Comparison of ENCODE assay signal across 8 mouse cellular contexts in the genomic region with DNA sequence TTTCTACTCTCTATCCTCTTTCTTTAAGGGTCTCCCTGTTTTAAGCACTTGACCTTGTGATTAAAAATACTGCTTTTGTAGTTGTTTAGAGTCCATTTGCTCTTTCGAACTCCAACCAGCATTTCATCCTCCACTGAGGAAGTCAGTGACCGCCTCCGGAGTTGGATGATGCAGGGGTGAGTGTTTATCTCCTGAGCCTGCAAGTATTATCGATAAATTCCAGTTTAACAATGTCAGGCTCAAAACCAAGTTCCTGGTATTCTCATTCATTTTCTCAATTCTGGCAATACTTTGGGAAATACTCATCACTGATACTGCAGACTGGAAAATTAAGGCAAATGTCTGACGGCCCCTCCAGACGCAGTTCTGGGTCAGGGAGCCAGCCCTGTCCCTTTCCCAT. TPM values are rescaled to one million over a fixed set of nuclear protein-coding genes. Genes with fewer than 3 reads are reported as not detected.
DNase-seq lines count a peak whose midpoint lies in the region; ATAC-seq lines count a peak whose summit lies in the region.

No protein-coding gene starts in this region.

- H3K9ac ChIP-seq in lung, embryonic 15.5 days = peak overlapping the region; percentile 84
- H3K9ac ChIP-seq in neural tube, embryonic 14.5 days (replicated peaks; ENCODE audit: low read depth, low read length) = peak overlapping the region; percentile 67

- H3K27ac ChIP-seq in lung, embryonic 15.5 days = peak overlapping the region; percentile 61; the same call in 1 of the 2 replicates
- peak overlapping the region; percentile 90 for H3K27ac ChIP-seq in forebrain, embryonic 10.5 days
- peak overlapping the region; percentile 96 for H3K27ac ChIP-seq in limb, embryonic 10.5 days
- H3K27ac ChIP-seq in neural tube, embryonic 14.5 days (ENCODE audit: low read depth, low read length) = peak overlapping the region; percentile 56

- peak; percentile 36; the same call in 1 of the 2 replicates for ATAC-seq in lung, embryonic 15.5 days (ENCODE audit: borderline replicate concordance, extremely low read depth, low FRiP score, low TSS enrichment)
- ATAC-seq in neural tube, embryonic 14.5 days (ENCODE audit: low read depth) = peak; percentile 39

- H3K36me3 ChIP-seq in lung, embryonic 15.5 days = no peaks in the 10 kb centered on the region
- no peaks in the 10 kb centered on the region for H3K36me3 ChIP-seq in forebrain, embryonic 10.5 days (replicated peaks)
- no peaks in the 10 kb centered on the region for H3K36me3 ChIP-seq in limb, embryonic 10.5 days
- H3K36me3 ChIP-seq in neural tube, embryonic 14.5 days (ENCODE audit: control insufficient read depth, insufficient read depth, low read length) = no peaks in the 10 kb centered on the region

- peak overlapping the region; percentile 68 for H3K4me3 ChIP-seq in lung, embryonic 15.5 days
- peak overlapping the region; percentile 79 for H3K4me3 ChIP-seq in forebrain, embryonic 10.5 days
- H3K4me3 ChIP-seq in limb, embryonic 10.5 days = peak overlapping the region; percentile 76
- H3K4me3 ChIP-seq in neural tube, embryonic 14.5 days (ENCODE audit: low read depth, low read length) = peak overlapping the region; percentile 53

- WGBS in lung, embryonic 15.5 days = 2% methylated on average over 6 of the region's 6 CpGs
- WGBS in forebrain, embryonic 10.5 days = 5% methylated on average over 6 of the region's 6 CpGs
- 12% methylated on average over 6 of the region's 6 CpGs for WGBS in limb, embryonic 10.5 days
- WGBS in neural tube, embryonic 14.5 days = 9% methylated on average over 6 of the region's 6 CpGs

- no peaks in the 10 kb centered on the region for H3K9me3 ChIP-seq in lung, embryonic 15.5 days
- no peaks in the 10 kb centered on the region for H3K9me3 ChIP-seq in forebrain, embryonic 10.5 days
- H3K9me3 ChIP-seq in limb, embryonic 10.5 days (replicated peaks) = no peaks in the 10 kb centered on the region
- H3K9me3 ChIP-seq in neural tube, embryonic 14.5 days (ENCODE audit: control insufficient read depth, low read length) = no peaks in the 10 kb centered on the region

- peak overlapping the region; percentile 60 for H3K4me2 ChIP-seq in lung, embryonic 15.5 days
- peak overlapping the region; percentile 56 for H3K4me2 ChIP-seq in neural tube, embryonic 14.5 days (ENCODE audit: low read depth, low read length)

- no peak for DNase-seq in lung, postnatal 36 days
- DNase-seq in forebrain, embryonic 10.5 days (ENCODE audit: extremely low spot score, low spot score) = no peak
- DNase-seq in limb, embryonic 10.5 days (ENCODE audit: low spot score) = no peak
- no peak for DNase-seq in gastrocnemius, adult 18-20 months (ENCODE audit: low spot score)
- DNase-seq in layer of hippocampus, postnatal 10 days (ENCODE audit: low spot score in 2 of 2) = no peak
- DNase-seq in adrenal gland, adult 2 months = no peak

- H3K27me3 ChIP-seq in lung, embryonic 15.5 days = no peaks in the 10 kb centered on the region
- H3K27me3 ChIP-seq in forebrain, embryonic 10.5 days (ENCODE audit: poor library complexity, severe bottlenecking) = no peaks in the 10 kb centered on the region
- no peaks in the 10 kb centered on the region for H3K27me3 ChIP-seq in limb, embryonic 10.5 days (ENCODE audit: low read depth, poor library complexity, severe bottlenecking)
- no peaks in the 10 kb centered on the region for H3K27me3 ChIP-seq in neural tube, embryonic 14.5 days (ENCODE audit: control insufficient read depth, insufficient read depth, low read length)

- 0 out of 2 replicates have a peak, but pooled peaks cover 3% of the 10 kb centered on the region for H3K4me1 ChIP-seq in lung, embryonic 15.5 days
- peaks cover 13% of the 10 kb centered on the region for H3K4me1 ChIP-seq in forebrain, embryonic 10.5 days
- 0 out of 2 replicates have a peak, but pooled peaks cover 7% of the 10 kb centered on the region for H3K4me1 ChIP-seq in limb, embryonic 10.5 days
- no peaks in the 10 kb centered on the region for H3K4me1 ChIP-seq in neural tube, embryonic 14.5 days (ENCODE audit: control insufficient read depth, insufficient read depth, low read length)

RNA-seq across cellular contexts. Expression of gene Fer, which starts 13.7 kb away (rescaled TPM):
- polyA plus RNA-seq in lung, embryonic 15.5 days (2015; fragmentation: Nextera tagmentation; extraction: Ambion mirVana) = 28.1 and 29.8 TPM in 2 replicates
- polyA plus RNA-seq in forebrain, embryonic 10.5 days (2016; fragmentation: Nextera tagmentation; extraction: Ambion mirVana) = 27.1 and 31.4 TPM in 2 replicates
- 19.1 and 25.4 TPM in 2 replicates for polyA plus RNA-seq in limb, embryonic 10.5 days (2016; fragmentation: Nextera tagmentation; extraction: Ambion mirVana)
- polyA plus RNA-seq in neural tube, embryonic 14.5 days (2014; fragmentation: Nextera tagmentation; extraction: Ambion mirVana) = 41.1 and 41.4 TPM in 2 replicates
- total RNA-seq in gastrocnemius, adult 18-20 months (2021) = 10 to 100 TPM; 12.2 to 14.4 TPM
- total RNA-seq in layer of hippocampus, postnatal 10 days (2021) = 10 to 100 TPM; 35.0 to 37.8 TPM
- 10 to 100 TPM; 17.6 to 18.7 TPM for total RNA-seq in adrenal gland, adult 2 months (2021)
- 0.83 and 0.85 TPM in 2 replicates for polyA plus RNA-seq in adrenal gland, adult 2 months (2012; rRNA removed)

RNA-seq across cellular contexts. Expression of gene A930002H24Rik, which starts 14.4 kb away (rescaled TPM):
- 3.3 and 4.1 TPM in 2 replicates for polyA plus RNA-seq in lung, embryonic 15.5 days (2015; fragmentation: Nextera tagmentation; extraction: Ambion mirVana)
- polyA plus RNA-seq in forebrain, embryonic 10.5 days (2016; fragmentation: Nextera tagmentation; extraction: Ambion mirVana) = 1.8 and 1.9 TPM in 2 replicates
- polyA plus RNA-seq in limb, embryonic 10.5 days (2016; fragmentation: Nextera tagmentation; extraction: Ambion mirVana) = 1.0 and 1.5 TPM in 2 replicates
- 3.0 and 4.2 TPM in 2 replicates for polyA plus RNA-seq in neural tube, embryonic 14.5 days (2014; fragmentation: Nextera tagmentation; extraction: Ambion mirVana)
- not detected for total RNA-seq in gastrocnemius, adult 18-20 months (2021)
- under 1 TPM in 1 of 2 experiments, not detected in 1; 0.85 TPM for total RNA-seq in layer of hippocampus, postnatal 10 days (2021)
- total RNA-seq in adrenal gland, adult 2 months (2021) = under 1 TPM in 1 of 2 experiments, not detected in 1; 0.66 TPM
- polyA plus RNA-seq in adrenal gland, adult 2 months (2012; rRNA removed) = 1.7 and 2.1 TPM in 2 replicates

Comparison
In these comparisons a context has a peak if more than half of its experiments do, and no peak if none do; other contexts are left out.
1. RNA of gene Fer, which starts 13.7 kb away (polyA plus RNA-seq): 41.1 to 41.4 TPM in neural tube, embryonic 14.5 days, 28.1 to 29.8 TPM in lung, embryonic 15.5 days, 27.1 to 31.4 TPM in forebrain, embryonic 10.5 days and 19.1 to 25.4 TPM in limb, embryonic 10.5 days; 0.83 to 0.85 TPM in adrenal gland, adult 2 months; every median in the first group is over 10 times any median in the second.
2. Peak in every context shown above with its lines, with median percentiles within 50 percentile points of each other: H3K27ac ChIP-seq and H3K4me3 ChIP-seq.